Mouse (Mus musculus): ENCODE data around the gene Kremen1. TPM values are rescaled to one million over a fixed set of nuclear protein-coding genes. Genes with fewer than 3 reads are reported as not detected.
A peak's percentile ranks its signal among the peaks of the same experiment; 100 is the strongest.

The Kremen1 gene
- polyA plus RNA-seq, 1 experiment from 2014 or later, result 18.3 TPM

DNA sequence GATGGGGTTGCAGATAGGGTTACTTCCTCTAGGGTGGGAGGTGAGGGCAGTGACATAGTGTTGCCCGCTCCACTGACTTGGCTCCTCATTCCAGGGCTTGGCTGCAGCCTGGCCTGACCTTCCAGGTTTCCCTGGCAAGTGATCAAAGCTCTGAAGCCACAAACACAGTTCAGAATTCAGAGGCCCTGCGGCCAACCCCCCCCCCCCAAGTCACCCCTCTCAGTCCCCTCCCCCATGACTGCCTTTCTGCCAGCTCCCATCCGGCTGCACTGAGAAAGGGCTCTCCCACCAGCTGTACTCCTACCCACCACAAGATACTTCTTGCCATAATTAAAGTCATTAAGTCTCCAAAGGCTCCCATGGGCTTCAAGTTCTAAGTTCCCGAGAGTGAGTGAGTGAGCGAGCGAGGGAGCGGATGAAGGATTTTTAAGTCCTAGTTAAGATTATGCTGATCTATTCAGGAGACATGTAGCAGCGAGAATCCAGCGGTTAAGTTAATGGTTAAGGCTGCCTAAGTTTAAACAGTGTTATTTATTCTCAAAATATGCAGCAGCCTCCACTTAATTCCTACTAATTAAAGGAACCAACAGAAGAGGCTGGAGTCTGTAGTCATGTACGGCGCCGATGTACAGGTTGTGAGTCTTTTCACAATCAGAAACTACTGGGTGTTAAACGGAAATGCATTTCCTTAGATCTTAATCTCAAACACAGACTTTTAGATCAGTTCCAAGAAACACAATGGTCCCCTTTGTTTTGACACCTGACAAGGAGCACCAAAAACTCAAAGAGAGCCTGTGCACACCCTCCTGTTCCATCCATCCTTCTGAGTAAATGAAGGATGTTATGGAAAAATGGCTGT, 36.0 kb upstream of the Kremen1 start:
- WGBS, result 12% methylated on average over 13 of the region's 13 CpGs
- H3K9me3 ChIP-seq (replicated peaks; ENCODE audit: low read length), result no peaks in the 10 kb centered on the region
- TF ChIP-seq CTCF (IDR thresholded peaks at IDR 0.05; ENCODE audit: low read depth), result no peak
- H3K4me3 ChIP-seq (replicated peaks; ENCODE audit: low read depth, low read length), result no peak overlapping the region
- ATAC-seq (replicated peaks; ENCODE audit: low FRiP score, low read depth), result peak; percentile 90
- peak; percentile 87 for DNase-seq (ENCODE audit: low spot score)
- peaks cover 28% of the 10 kb centered on the region; the same call in 1 of the 2 replicates for H3K4me1 ChIP-seq (replicated peaks; ENCODE audit: insufficient read depth, low read length)
- H3K9ac ChIP-seq (ENCODE audit: low read depth, low read length), result no peak overlapping the region
- peak overlapping the region; percentile 25 for H3K4me2 ChIP-seq (ENCODE audit: low read length)
- no peaks in the 10 kb centered on the region for H3K27me3 ChIP-seq (ENCODE audit: insufficient read depth, low read length)
- H3K36me3 ChIP-seq (ENCODE audit: insufficient read depth, low read length), result no peaks in the 10 kb centered on the region
- peak overlapping the region; percentile 80 for H3K27ac ChIP-seq

GRCm38 (mm10) chr11:5296576-5297115, 35.3 kb upstream of the Kremen1 start:
- Histone ChIP-seq H3K27me3 (ENCODE audit: insufficient read depth, low read length) (no peaks in the 10 kb centered on the region), H3K27ac (peak overlapping the region; percentile 80), H3K36me3 (ENCODE audit: insufficient read depth, low read length) (no peaks in the 10 kb centered on the region), H3K4me2 (ENCODE audit: low read length) (0 out of 2 replicates have a peak overlapping the region, but pooled peaks have one; percentile 25), H3K4me3 (replicated peaks; ENCODE audit: low read depth, low read length) (no peak overlapping the region), H3K4me1 (replicated peaks; ENCODE audit: insufficient read depth, low read length) (peaks cover 28% of the 10 kb centered on the region; the same call in 1 of the 2 replicates), H3K9ac (ENCODE audit: low read depth, low read length) (no peak overlapping the region), H3K9me3 (replicated peaks; ENCODE audit: low read length) (no peaks in the 10 kb centered on the region)
- no peak for TF ChIP-seq CTCF (IDR thresholded peaks at IDR 0.05; ENCODE audit: low read depth)
- ATAC-seq (replicated peaks; ENCODE audit: low FRiP score, low read depth), result peak; percentile 70
- DNase-seq (ENCODE audit: low spot score), result peak; percentile 38
- WGBS, result 32% methylated on average over 2 of the region's 2 CpGs

- no peaks in the 10 kb centered on the region for H3K9me3 ChIP-seq (replicated peaks; ENCODE audit: low read length)
- H3K36me3 ChIP-seq (ENCODE audit: insufficient read depth, low read length), result no peaks in the 10 kb centered on the region
- ATAC-seq (replicated peaks; ENCODE audit: low FRiP score, low read depth) (no peak), DNase-seq (ENCODE audit: low spot score) (no peak)
- H3K4me1 ChIP-seq (replicated peaks; ENCODE audit: insufficient read depth, low read length), result peaks cover 28% of the 10 kb centered on the region; the same call in 1 of the 2 replicates
- H3K4me3 ChIP-seq (replicated peaks; ENCODE audit: low read depth, low read length), result no peak overlapping the region
- no peak overlapping the region for H3K4me2 ChIP-seq (ENCODE audit: low read length)
- 65% methylated on average over 3 of the region's 3 CpGs for WGBS
- no peak overlapping the region for H3K9ac ChIP-seq (ENCODE audit: low read depth, low read length)
- no peak overlapping the region for H3K27ac ChIP-seq
- TF ChIP-seq CTCF (IDR thresholded peaks at IDR 0.05; ENCODE audit: low read depth), result no peak
- no peaks in the 10 kb centered on the region for H3K27me3 ChIP-seq (ENCODE audit: insufficient read depth, low read length)
Measured at GRCm38 (mm10) chr11:5294805-5295204, 33.4 kb upstream of the Kremen1 start.

- no peaks in the 10 kb centered on the region for H3K36me3 ChIP-seq (ENCODE audit: insufficient read depth, low read length)
- no peak overlapping the region for H3K9ac ChIP-seq (ENCODE audit: low read depth, low read length)
- ATAC-seq (replicated peaks; ENCODE audit: low FRiP score, low read depth) (no peak), DNase-seq (ENCODE audit: low spot score) (peak; percentile 82)
- H3K4me2 ChIP-seq (ENCODE audit: low read length), result no peak overlapping the region
- H3K9me3 ChIP-seq (replicated peaks; ENCODE audit: low read length), result no peaks in the 10 kb centered on the region
- 16% methylated on average over 5 of the region's 5 CpGs for WGBS
- H3K27ac ChIP-seq, result no peak overlapping the region
- H3K4me3 ChIP-seq (replicated peaks; ENCODE audit: low read depth, low read length), result no peak overlapping the region
- peak; percentile 96 for TF ChIP-seq CTCF (IDR thresholded peaks at IDR 0.05; ENCODE audit: low read depth)
- H3K4me1 ChIP-seq (replicated peaks; ENCODE audit: insufficient read depth, low read length), result 0 out of 2 replicates have a peak, but pooled peaks cover 1% of the 10 kb centered on the region
- H3K27me3 ChIP-seq (ENCODE audit: insufficient read depth, low read length), result no peaks in the 10 kb centered on the region
Measured at GRCm38 (mm10) chr11:5290691-5291090, 29.3 kb upstream of the Kremen1 start.

DNA sequence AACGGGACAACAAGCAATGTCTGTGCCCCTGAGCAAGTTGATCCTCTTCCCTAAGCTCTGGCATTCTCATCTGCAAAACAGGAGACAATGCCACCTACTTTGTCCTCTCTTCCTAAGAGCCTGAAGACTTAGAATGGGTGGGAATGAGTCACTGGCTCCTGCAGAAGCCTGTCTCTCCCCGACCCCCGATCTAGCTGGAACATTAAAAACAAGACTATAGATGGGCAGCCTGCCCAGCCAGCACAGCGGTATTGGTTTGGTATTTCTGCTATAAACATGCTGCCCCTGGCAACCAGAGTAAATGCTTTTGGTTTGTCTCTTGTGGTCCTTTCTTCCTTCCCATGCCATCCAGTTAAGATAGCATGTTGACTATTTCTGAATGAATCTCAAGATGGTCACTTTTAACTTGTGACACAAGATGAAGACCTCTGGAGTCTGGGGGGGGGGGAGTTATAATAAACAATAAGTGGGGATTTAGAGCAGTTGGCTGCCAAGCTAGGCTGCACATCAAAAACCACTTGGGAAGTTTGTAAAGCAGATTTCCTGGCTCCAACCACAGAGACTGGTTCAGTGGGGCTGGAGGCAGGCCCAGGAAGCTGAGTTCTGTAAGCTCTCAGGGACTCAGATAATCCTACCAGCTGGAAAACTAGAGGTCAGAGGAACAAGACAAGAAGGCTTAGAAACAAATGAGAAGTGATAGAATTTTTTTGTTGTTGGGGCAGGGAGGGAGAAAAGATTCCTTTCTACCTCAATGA, 28.6 kb upstream of the Kremen1 start:
- H3K9me3 ChIP-seq (replicated peaks; ENCODE audit: low read length), result no peaks in the 10 kb centered on the region
- H3K27me3 ChIP-seq (ENCODE audit: insufficient read depth, low read length), result no peaks in the 10 kb centered on the region
- H3K4me2 ChIP-seq (ENCODE audit: low read length), result no peak overlapping the region
- no peaks in the 10 kb centered on the region for H3K36me3 ChIP-seq (ENCODE audit: insufficient read depth, low read length)
- no peak overlapping the region for H3K9ac ChIP-seq (ENCODE audit: low read depth, low read length)
- 69% methylated on average over 4 of the region's 4 CpGs for WGBS
- no peak overlapping the region for H3K4me3 ChIP-seq (replicated peaks; ENCODE audit: low read depth, low read length)
- H3K27ac ChIP-seq, result no peak overlapping the region
- DNase-seq (ENCODE audit: low spot score) (no peak), ATAC-seq (replicated peaks; ENCODE audit: low FRiP score, low read depth) (no peak)
- H3K4me1 ChIP-seq (replicated peaks; ENCODE audit: insufficient read depth, low read length), result no peaks in the 10 kb centered on the region
- TF ChIP-seq CTCF (IDR thresholded peaks at IDR 0.05; ENCODE audit: low read depth), result no peak

DNA sequence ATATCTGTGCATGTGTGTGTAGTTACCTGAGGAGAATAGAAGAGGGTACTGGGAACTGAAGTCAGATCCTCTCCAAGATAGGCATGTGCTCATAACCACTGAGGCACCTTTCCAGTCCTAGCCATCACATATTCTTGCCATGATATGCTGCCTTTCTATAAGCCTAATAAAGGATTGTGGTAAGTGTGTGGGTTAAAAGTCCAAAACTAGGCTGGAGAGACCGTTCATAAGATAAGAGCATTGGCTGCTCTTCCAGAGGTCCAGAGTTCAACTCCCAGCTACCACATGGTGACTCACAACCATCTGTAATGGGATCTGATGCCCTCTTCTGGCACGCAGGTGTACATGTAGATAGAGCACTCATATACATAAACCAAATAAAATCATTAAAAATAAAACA, 22.6 kb upstream of the Kremen1 start:
- ATAC-seq (replicated peaks; ENCODE audit: low FRiP score, low read depth) (no peak), DNase-seq (ENCODE audit: low spot score) (no peak)
- Histone ChIP-seq H3K9ac (ENCODE audit: low read depth, low read length) (no peak overlapping the region), H3K9me3 (replicated peaks; ENCODE audit: low read length) (no peaks in the 10 kb centered on the region), H3K4me1 (replicated peaks; ENCODE audit: insufficient read depth, low read length) (no peaks in the 10 kb centered on the region), H3K36me3 (ENCODE audit: insufficient read depth, low read length) (peaks cover 21% of the 10 kb centered on the region; the same call in 1 of the 2 replicates), H3K27ac (no peak overlapping the region), H3K27me3 (ENCODE audit: insufficient read depth, low read length) (no peaks in the 10 kb centered on the region), H3K4me3 (replicated peaks; ENCODE audit: low read depth, low read length) (no peak overlapping the region), H3K4me2 (ENCODE audit: low read length) (no peak overlapping the region)
- peak; percentile 27; the same call in 1 of the 2 replicates for TF ChIP-seq CTCF (IDR thresholded peaks at IDR 0.05; ENCODE audit: low read depth)
- 91% methylated on average over 2 of the region's 2 CpGs for WGBS

All from kidney, postnatal 0 days (tissue).